Mouse (Mus musculus): ENCODE data around the gene Eml6.

GRCm38 (mm10) chr11:29986257-29986656 lies 39.6 kb downstream of the Eml6 start:
- TF ChIP-seq ZC3H11A (IDR thresholded peaks at IDR 0.05; ENCODE audit: borderline replicate concordance, low read depth, low read length) = no peak
- no peak for TF ChIP-seq ZNF384 (IDR thresholded peaks at IDR 0.05; ENCODE audit: low read depth, low read length)
- no peak for TF ChIP-seq MAFK (IDR thresholded peaks at IDR 0.05; ENCODE audit: insufficient read depth, low read depth, low read length)
- no peak for TF ChIP-seq CHD2 (IDR thresholded peaks at IDR 0.05; ENCODE audit: low read depth, low read length)
- no peak for TF ChIP-seq HCFC1 (IDR thresholded peaks at IDR 0.05; ENCODE audit: borderline replicate concordance, insufficient read depth, low read length)
